Mouse (Mus musculus): Measurements from ENCODE around the gene Atxn7l1. TPM values are rescaled to one million over a fixed set of nuclear protein-coding genes. Genes with fewer than 3 reads are reported as not detected.

The Atxn7l1 gene
- total and polyA plus RNA-seq, 2 experiments from 2014 or later: 15.8 to 24.9 TPM

GRCm38 (mm10) chr12:33180421-33180820 lies 32.9 kb downstream of the Atxn7l1 start:
- ATAC-seq: no peak
- Histone ChIP-seq H3K9me3 (ENCODE audit: low read length) (no peaks in the 10 kb centered on the region), H3K27me3 (ENCODE audit: insufficient read depth, low read length) (no peaks in the 10 kb centered on the region), H3K36me3 (ENCODE audit: insufficient read depth, low read length) (no peaks in the 10 kb centered on the region), H3K9ac (replicated peaks; ENCODE audit: low read length) (no peak overlapping the region), H3K27ac (no peak overlapping the region), H3K4me3 (ENCODE audit: low read length) (no peak overlapping the region), H3K4me2 (ENCODE audit: low read depth, low read length) (no peak overlapping the region), H3K4me1 (ENCODE audit: insufficient read depth, low read length) (peaks cover 6% of the 10 kb centered on the region)
- no peak for TF ChIP-seq CTCF (IDR thresholded peaks at IDR 0.05; ENCODE audit: low read depth)
- DNase-seq (ENCODE audit: low spot score): no peak
- 88% methylated on average over 2 of the region's 2 CpGs for WGBS

- no peaks in the 10 kb centered on the region for H3K4me1 ChIP-seq (ENCODE audit: insufficient read depth, low read length)
- DNase-seq (ENCODE audit: low spot score) (no peak), ATAC-seq (no peak)
- no peaks in the 10 kb centered on the region for H3K36me3 ChIP-seq (ENCODE audit: insufficient read depth, low read length)
- TF ChIP-seq CTCF (IDR thresholded peaks at IDR 0.05; ENCODE audit: low read depth): no peak
- H3K27me3 ChIP-seq (ENCODE audit: insufficient read depth, low read length): no peaks in the 10 kb centered on the region
- H3K27ac ChIP-seq: no peak overlapping the region
- no peaks in the 10 kb centered on the region for H3K9me3 ChIP-seq (ENCODE audit: low read length)
- H3K4me3 ChIP-seq (ENCODE audit: low read length): no peak overlapping the region
- no peak overlapping the region for H3K9ac ChIP-seq (replicated peaks; ENCODE audit: low read length)
- 88% methylated on average over 4 of the region's 4 CpGs for WGBS
- H3K4me2 ChIP-seq (ENCODE audit: low read depth, low read length): no peak overlapping the region
Observed at GRCm38 (mm10) chr12:33181875-33182274, 34.4 kb downstream of the Atxn7l1 start.

GRCm38 (mm10) chr12:33182428-33183137 lies 35.1 kb downstream of the Atxn7l1 start:
- no peaks in the 10 kb centered on the region for H3K9me3 ChIP-seq (ENCODE audit: low read length)
- H3K4me1 ChIP-seq (ENCODE audit: insufficient read depth, low read length): no peaks in the 10 kb centered on the region
- H3K9ac ChIP-seq (replicated peaks; ENCODE audit: low read length): no peak overlapping the region
- DNase-seq (ENCODE audit: low spot score): no peak
- no peak overlapping the region for H3K4me2 ChIP-seq (ENCODE audit: low read depth, low read length)
- ATAC-seq: no peak; the same call in 1 of the 2 replicates
- no peaks in the 10 kb centered on the region for H3K36me3 ChIP-seq (ENCODE audit: insufficient read depth, low read length)
- H3K27ac ChIP-seq: no peak overlapping the region
- 75% methylated on average over 11 of the region's 11 CpGs for WGBS
- no peaks in the 10 kb centered on the region for H3K27me3 ChIP-seq (ENCODE audit: insufficient read depth, low read length)
- no peak for TF ChIP-seq CTCF (IDR thresholded peaks at IDR 0.05; ENCODE audit: low read depth)
- H3K4me3 ChIP-seq (ENCODE audit: low read length): no peak overlapping the region

GRCm38 (mm10) chr12:33183138-33183627 lies 35.7 kb downstream of the Atxn7l1 start:
- TF ChIP-seq CTCF (IDR thresholded peaks at IDR 0.05; ENCODE audit: low read depth): no peak
- Histone ChIP-seq H3K9me3 (ENCODE audit: low read length) (no peaks in the 10 kb centered on the region), H3K27ac (no peak overlapping the region), H3K4me2 (ENCODE audit: low read depth, low read length) (no peak overlapping the region), H3K27me3 (ENCODE audit: insufficient read depth, low read length) (no peaks in the 10 kb centered on the region), H3K4me1 (ENCODE audit: insufficient read depth, low read length) (0 out of 2 replicates have a peak, but pooled peaks cover 2% of the 10 kb centered on the region), H3K9ac (replicated peaks; ENCODE audit: low read length) (no peak overlapping the region), H3K4me3 (ENCODE audit: low read length) (no peak overlapping the region), H3K36me3 (ENCODE audit: insufficient read depth, low read length) (no peaks in the 10 kb centered on the region)
- WGBS: 77% methylated on average over 4 of the region's 4 CpGs
- DNase-seq (ENCODE audit: low spot score): no peak
- ATAC-seq: no peak

GRCm38 (mm10) chr12:33184137-33184536 lies 36.6 kb downstream of the Atxn7l1 start:
- WGBS: 97% methylated on average over 3 of the region's 3 CpGs
- no peak overlapping the region for H3K4me2 ChIP-seq (ENCODE audit: low read depth, low read length)
- no peak for TF ChIP-seq CTCF (IDR thresholded peaks at IDR 0.05; ENCODE audit: low read depth)
- H3K4me1 ChIP-seq (ENCODE audit: insufficient read depth, low read length): 0 out of 2 replicates have a peak, but pooled peaks cover 2% of the 10 kb centered on the region
- H3K36me3 ChIP-seq (ENCODE audit: insufficient read depth, low read length): no peaks in the 10 kb centered on the region
- no peak overlapping the region for H3K9ac ChIP-seq (replicated peaks; ENCODE audit: low read length)
- no peak overlapping the region for H3K4me3 ChIP-seq (ENCODE audit: low read length)
- no peak overlapping the region for H3K27ac ChIP-seq
- ATAC-seq (no peak), DNase-seq (ENCODE audit: low spot score) (no peak)
- no peaks in the 10 kb centered on the region for H3K27me3 ChIP-seq (ENCODE audit: insufficient read depth, low read length)
- H3K9me3 ChIP-seq (ENCODE audit: low read length): no peaks in the 10 kb centered on the region

GRCm38 (mm10) chr12:33185046-33185445 lies 37.6 kb downstream of the Atxn7l1 start:
- Histone ChIP-seq H3K36me3 (ENCODE audit: insufficient read depth, low read length) (no peaks in the 10 kb centered on the region), H3K27me3 (ENCODE audit: insufficient read depth, low read length) (no peaks in the 10 kb centered on the region), H3K27ac (no peak overlapping the region), H3K4me3 (ENCODE audit: low read length) (no peak overlapping the region), H3K9me3 (ENCODE audit: low read length) (no peaks in the 10 kb centered on the region), H3K4me1 (ENCODE audit: insufficient read depth, low read length) (0 out of 2 replicates have a peak, but pooled peaks cover 2% of the 10 kb centered on the region), H3K4me2 (ENCODE audit: low read depth, low read length) (no peak overlapping the region), H3K9ac (replicated peaks; ENCODE audit: low read length) (no peak overlapping the region)
- TF ChIP-seq CTCF (IDR thresholded peaks at IDR 0.05; ENCODE audit: low read depth): no peak
- 65% methylated on average over 6 of the region's 6 CpGs for WGBS
- DNase-seq (ENCODE audit: low spot score): no peak
- ATAC-seq: no peak

GRCm38 (mm10) chr12:33186331-33186730 lies 38.8 kb downstream of the Atxn7l1 start:
- no peak for DNase-seq (ENCODE audit: low spot score)
- no peaks in the 10 kb centered on the region for H3K27me3 ChIP-seq (ENCODE audit: insufficient read depth, low read length)
- no peak overlapping the region for H3K27ac ChIP-seq
- no peak overlapping the region for H3K9ac ChIP-seq (replicated peaks; ENCODE audit: low read length)
- no peak overlapping the region for H3K4me2 ChIP-seq (ENCODE audit: low read depth, low read length)
- H3K4me3 ChIP-seq (ENCODE audit: low read length): no peak overlapping the region
- no peaks in the 10 kb centered on the region for H3K36me3 ChIP-seq (ENCODE audit: insufficient read depth, low read length)
- no peak for TF ChIP-seq CTCF (IDR thresholded peaks at IDR 0.05; ENCODE audit: low read depth)
- H3K4me1 ChIP-seq (ENCODE audit: insufficient read depth, low read length): 0 out of 2 replicates have a peak, but pooled peaks cover 2% of the 10 kb centered on the region
- H3K9me3 ChIP-seq (ENCODE audit: low read length): no peaks in the 10 kb centered on the region
- WGBS: 87% methylated on average over 2 of the region's 2 CpGs
- no peak for ATAC-seq
